8 mouse cellular contexts compared by ENCODE assay signal in the genomic region with DNA sequence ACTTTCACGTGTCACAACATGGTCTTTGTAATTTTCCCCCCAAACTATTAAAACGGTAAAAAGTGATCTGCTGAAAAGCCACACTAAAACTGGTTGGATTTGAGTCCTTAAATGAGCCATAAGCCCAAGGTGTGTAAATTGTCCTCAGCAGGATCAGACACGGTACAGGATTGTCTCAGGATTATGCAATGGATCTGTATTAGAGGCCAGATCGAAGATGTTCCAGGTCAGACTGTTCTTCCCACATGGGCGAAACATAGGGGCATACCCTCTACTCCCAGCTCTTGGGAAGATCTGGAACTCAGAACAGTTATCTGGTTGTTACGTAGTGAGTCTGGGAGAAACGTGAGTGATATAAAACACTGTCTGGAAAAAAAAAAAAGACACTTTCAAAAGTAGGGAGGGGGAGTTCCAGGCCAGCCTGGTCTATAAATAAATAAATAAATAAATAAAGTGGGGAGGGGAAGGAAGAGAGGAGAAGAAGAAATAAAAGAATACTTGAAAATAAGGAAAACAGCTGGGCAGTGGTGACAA. TPM values are rescaled to one million over a fixed set of nuclear protein-coding genes. Genes with fewer than 3 reads are reported as not detected.
A peak's percentile ranks its signal among the peaks of the same experiment; 100 is the strongest.
DNase-seq lines count a peak whose midpoint lies in the region; ATAC-seq and TF ChIP-seq lines count a peak whose summit lies in the region.

No protein-coding gene starts in this region.

- H3K4me3 ChIP-seq in hindbrain, embryonic 15.5 days = no peak overlapping the region
- no peak overlapping the region for H3K4me3 ChIP-seq in hindbrain, embryonic 13.5 days
- peak overlapping the region; percentile 39 to 42 for H3K4me3 ChIP-seq in MEL (ENCODE audit: control insufficient read depth in 1 of 2, insufficient read depth in 1 of 2, low read depth in 2 of 2, low read length in 2 of 2)
- H3K4me3 ChIP-seq in embryonic facial prominence, embryonic 15.5 days (replicated peaks) = no peak overlapping the region
- H3K4me3 ChIP-seq in liver, embryonic 14.5 days (ENCODE audit: insufficient read depth in 1 of 2, low read depth in 2 of 2, low read length in 2 of 2) = peak overlapping the region; percentile 89 to 99

- 0 out of 2 replicates have a peak overlapping the region, but pooled peaks have one; percentile 67 for H3K4me2 ChIP-seq in hindbrain, embryonic 15.5 days
- H3K4me2 ChIP-seq in hindbrain, embryonic 13.5 days = no peak overlapping the region; the same call in 1 of the 2 replicates
- peak overlapping the region; percentile 69; the same call in 1 of the 2 replicates for H3K4me2 ChIP-seq in embryonic facial prominence, embryonic 15.5 days (replicated peaks)
- H3K4me2 ChIP-seq in liver, embryonic 14.5 days (ENCODE audit: low read depth) = peak overlapping the region; percentile 86

- no peak for TF ChIP-seq EP300 in MEL (IDR thresholded peaks at IDR 0.05; ENCODE audit: low read depth in 1 of 2, low read length in 2 of 2)
- TF ChIP-seq EP300 in liver, embryonic 14.5 days (IDR thresholded peaks at IDR 0.05; ENCODE audit: low read depth) = no peak

- peaks cover 27% of the 10 kb centered on the region for H3K79me2 ChIP-seq in MEL (ENCODE audit: control insufficient read depth, insufficient read depth, low read length, poor library complexity)

- H3K36me3 ChIP-seq in hindbrain, embryonic 15.5 days = no peaks in the 10 kb centered on the region
- H3K36me3 ChIP-seq in hindbrain, embryonic 13.5 days = no peaks in the 10 kb centered on the region
- H3K36me3 ChIP-seq in MEL (ENCODE audit: control insufficient read depth in 1 of 2, insufficient read depth in 2 of 2, low read length in 2 of 2) = peaks cover 0 to 51% of the 10 kb centered on the region in 2 experiments; a peak in 3 of 4 replicates
- no peaks in the 10 kb centered on the region for H3K36me3 ChIP-seq in embryonic facial prominence, embryonic 15.5 days
- H3K36me3 ChIP-seq in liver, embryonic 14.5 days (replicated peaks; ENCODE audit: control insufficient read depth, insufficient read depth, low read depth) = peaks cover 18% of the 10 kb centered on the region

- no peak for TF ChIP-seq CTCF in MEL (IDR thresholded peaks at IDR 0.05 in 2 of 3, conservative IDR thresholded peaks at IDR 0.05 in 1 of 3; ENCODE audit: control insufficient read depth in 1 of 3, insufficient read depth in 1 of 3, low read depth in 2 of 3, low read length in 3 of 3, poor library complexity in 1 of 3, severe bottlenecking in 1 of 3)
- TF ChIP-seq CTCF in liver, embryonic 14.5 days (IDR thresholded peaks at IDR 0.05; ENCODE audit: low read depth) = no peak

- ATAC-seq in hindbrain, embryonic 15.5 days (ENCODE audit: low FRiP score, low read depth) = no peak
- ATAC-seq in hindbrain, embryonic 13.5 days (ENCODE audit: low FRiP score) = no peak
- no peak for ATAC-seq in embryonic facial prominence, embryonic 15.5 days (ENCODE audit: insufficient number of reproducible peaks, low FRiP score, low TSS enrichment, low read depth)
- no peak for ATAC-seq in liver, embryonic 14.5 days (ENCODE audit: insufficient read depth)
- no peak for ATAC-seq in cerebellum, adult (ENCODE audit: insufficient number of reproducible peaks, low FRiP score, low TSS enrichment)

- no peak overlapping the region for H3K27ac ChIP-seq in hindbrain, embryonic 15.5 days (replicated peaks)
- H3K27ac ChIP-seq in hindbrain, embryonic 13.5 days = no peak overlapping the region
- peak overlapping the region; percentile 97 for H3K27ac ChIP-seq in MEL (ENCODE audit: control insufficient read depth, low read depth, low read length)
- H3K27ac ChIP-seq in embryonic facial prominence, embryonic 15.5 days (replicated peaks) = peak overlapping the region; percentile 94
- H3K27ac ChIP-seq in liver, embryonic 14.5 days = peak overlapping the region; percentile 97

- TF ChIP-seq RAD21 in MEL (IDR thresholded peaks at IDR 0.05; ENCODE audit: low read depth, low read length) = no peak

- H3K27me3 ChIP-seq in hindbrain, embryonic 15.5 days = no peaks in the 10 kb centered on the region
- no peaks in the 10 kb centered on the region for H3K27me3 ChIP-seq in hindbrain, embryonic 13.5 days
- no peaks in the 10 kb centered on the region for H3K27me3 ChIP-seq in MEL (ENCODE audit: control insufficient read depth in 1 of 2, insufficient read depth in 2 of 2, low read length in 2 of 2)
- H3K27me3 ChIP-seq in embryonic facial prominence, embryonic 15.5 days = no peaks in the 10 kb centered on the region
- H3K27me3 ChIP-seq in liver, embryonic 14.5 days (ENCODE audit: control insufficient read depth, insufficient read depth, low read length) = no peaks in the 10 kb centered on the region

- no peak overlapping the region for H3K9ac ChIP-seq in hindbrain, embryonic 15.5 days
- H3K9ac ChIP-seq in hindbrain, embryonic 13.5 days = no peak overlapping the region
- peak overlapping the region; percentile 69 for H3K9ac ChIP-seq in MEL (ENCODE audit: control insufficient read depth, low read depth, low read length, poor library complexity, severe bottlenecking)
- H3K9ac ChIP-seq in embryonic facial prominence, embryonic 15.5 days = no peak overlapping the region
- H3K9ac ChIP-seq in liver, embryonic 14.5 days (replicated peaks) = peak overlapping the region; percentile 97

- no peak for DNase-seq in MEL (ENCODE audit: low read depth, low spot score)
- no peak for DNase-seq in liver, embryonic 14.5 days (ENCODE audit: low read depth in 3 of 3, low spot score in 3 of 3)
- DNase-seq in spleen, postnatal 36 days (ENCODE audit: low spot score in 2 of 2) = no peak
- DNase-seq in layer of hippocampus, postnatal 10 days (ENCODE audit: low spot score in 2 of 2) = no peak

- no peak for TF ChIP-seq POLR2A in MEL (IDR thresholded peaks at IDR 0.05; ENCODE audit: control insufficient read depth in 1 of 2, insufficient read depth in 1 of 2, low read depth in 1 of 2, low read length in 2 of 2, poor library complexity in 1 of 2)

- WGBS in hindbrain, embryonic 15.5 days = 90% methylated on average over 7 of the region's 7 CpGs
- WGBS in hindbrain, embryonic 13.5 days = 87% methylated on average over 7 of the region's 7 CpGs
- WGBS in embryonic facial prominence, embryonic 15.5 days = 67% methylated on average over 7 of the region's 7 CpGs
- WGBS in liver, embryonic 14.5 days (ENCODE audit: insufficient replicate concordance) = 19% methylated on average over 7 of the region's 7 CpGs

- H3K9me3 ChIP-seq in hindbrain, embryonic 15.5 days = no peaks in the 10 kb centered on the region
- H3K9me3 ChIP-seq in hindbrain, embryonic 13.5 days = no peaks in the 10 kb centered on the region
- H3K9me3 ChIP-seq in MEL (replicated peaks; ENCODE audit: insufficient read depth, low read length) = no peaks in the 10 kb centered on the region
- no peaks in the 10 kb centered on the region for H3K9me3 ChIP-seq in embryonic facial prominence, embryonic 15.5 days (replicated peaks)
- no peaks in the 10 kb centered on the region for H3K9me3 ChIP-seq in liver, embryonic 14.5 days (ENCODE audit: control insufficient read depth, low read length)

- peaks cover 16% of the 10 kb centered on the region for H3K4me1 ChIP-seq in hindbrain, embryonic 15.5 days (replicated peaks)
- H3K4me1 ChIP-seq in hindbrain, embryonic 13.5 days (replicated peaks) = peaks cover 14% of the 10 kb centered on the region
- H3K4me1 ChIP-seq in MEL (ENCODE audit: control insufficient read depth in 1 of 2, insufficient read depth in 2 of 2, low read length in 2 of 2) = peaks cover 32% of the 10 kb centered on the region in 2 experiments
- H3K4me1 ChIP-seq in embryonic facial prominence, embryonic 15.5 days = peaks cover 16% of the 10 kb centered on the region
- H3K4me1 ChIP-seq in liver, embryonic 14.5 days (replicated peaks; ENCODE audit: control insufficient read depth in 2 of 2, insufficient read depth in 2 of 2, low read length in 1 of 2) = peaks cover 26 to 28% of the 10 kb centered on the region in 2 experiments

TF ChIP-seq in MEL, 35 proteins besides CTCF, POLR2A, EP300 and RAD21:
- TF ChIP-seq ZNF384 (IDR thresholded peaks at IDR 0.05; ENCODE audit: low read depth, low read length) (peak; percentile 70), MYC (IDR thresholded peaks at IDR 0.05; ENCODE audit: low read depth, low read length) (peak; percentile 5), CHD2 (IDR thresholded peaks at IDR 0.05; ENCODE audit: low read length) (no peak), ELF1 (IDR thresholded peaks at IDR 0.05; ENCODE audit: low read depth, low read length) (no peak), BHLHE40 (IDR thresholded peaks at IDR 0.05; ENCODE audit: borderline replicate concordance, low read depth, low read length) (peak; percentile 73; the same call in 1 of the 2 replicates), MAX (IDR thresholded peaks at IDR 0.05; ENCODE audit: low read length) (peak; percentile 39; the same call in 1 of the 2 replicates)
TF ChIP-seq in MEL: peak in this region for 4.

RNA-seq across cellular contexts. Expression of gene Crlf3, which starts 1.1 kb away (rescaled TPM):
- polyA plus RNA-seq in hindbrain, embryonic 15.5 days (2015; fragmentation: Nextera tagmentation; extraction: Ambion mirVana) = 12.3 and 13.3 TPM in 2 replicates
- polyA plus RNA-seq in hindbrain, embryonic 13.5 days (2015; fragmentation: Nextera tagmentation; extraction: Ambion mirVana) = 12.3 and 13.1 TPM in 2 replicates
- total RNA-seq in MEL (2012; rRNA removed) = 104 and 107 TPM in 2 replicates
- 10 to 100 TPM in 1 of 2 experiments, not detected in 1; 71.7 TPM for polyA plus RNA-seq in MEL (2012; ENCODE audit: insufficient read depth in 1 of 2, insufficient read length in 2 of 2, low read depth in 1 of 2, low replicate concordance in 2 of 2, missing spikeins in 1 of 2)
- polyA plus RNA-seq in embryonic facial prominence, embryonic 15.5 days (2015; fragmentation: Nextera tagmentation; extraction: Ambion mirVana) = 40.7 and 46.0 TPM in 2 replicates
- 32.4 and 49.4 TPM in 2 replicates for polyA plus RNA-seq in liver, embryonic 14.5 days (2012; rRNA removed)
- 81.1 and 84.2 TPM in 2 replicates for polyA plus RNA-seq in liver, embryonic 14.5 days (2014; fragmentation: Nextera tagmentation; extraction: Ambion mirVana)
- total RNA-seq in layer of hippocampus, postnatal 10 days (2021) = 10 to 100 TPM; 18.0 to 18.6 TPM

RNA-seq across cellular contexts. Expression of gene Atad5, which starts 7.3 kb away (rescaled TPM):
- polyA plus RNA-seq in hindbrain, embryonic 15.5 days (2015; fragmentation: Nextera tagmentation; extraction: Ambion mirVana) = 4.6 and 4.9 TPM in 2 replicates
- polyA plus RNA-seq in hindbrain, embryonic 13.5 days (2015; fragmentation: Nextera tagmentation; extraction: Ambion mirVana) = 6.1 and 6.3 TPM in 2 replicates
- 22.1 and 22.6 TPM in 2 replicates for total RNA-seq in MEL (2012; rRNA removed)
- polyA plus RNA-seq in MEL (2012; ENCODE audit: insufficient read depth in 1 of 2, insufficient read length in 2 of 2, low read depth in 1 of 2, low replicate concordance in 2 of 2, missing spikeins in 1 of 2) = 10 to 100 TPM; 17.1 to 66.9 TPM
- 8.5 and 9.3 TPM in 2 replicates for polyA plus RNA-seq in embryonic facial prominence, embryonic 15.5 days (2015; fragmentation: Nextera tagmentation; extraction: Ambion mirVana)
- 7.1 and 10.9 TPM in 2 replicates for polyA plus RNA-seq in liver, embryonic 14.5 days (2012; rRNA removed)
- polyA plus RNA-seq in liver, embryonic 14.5 days (2014; fragmentation: Nextera tagmentation; extraction: Ambion mirVana) = 11.6 and 11.8 TPM in 2 replicates
- total RNA-seq in layer of hippocampus, postnatal 10 days (2021) = 1 to 10 TPM; 6.0 to 6.6 TPM

Comparison
In these comparisons a context has a peak if more than half of its experiments do, and no peak if none do; other contexts are left out.
1. H3K27ac ChIP-seq: peak in MEL (single experiment), embryonic facial prominence, embryonic 15.5 days (single experiment) and liver, embryonic 14.5 days (single experiment); none in hindbrain, embryonic 15.5 days (single experiment) and hindbrain, embryonic 13.5 days (single experiment).
2. H3K4me3 ChIP-seq: peak in MEL (2 of 2) and liver, embryonic 14.5 days (2 of 2); none in hindbrain, embryonic 15.5 days (single experiment), hindbrain, embryonic 13.5 days (single experiment) and embryonic facial prominence, embryonic 15.5 days (single experiment).
3. H3K9ac ChIP-seq: peak in MEL (single experiment) and liver, embryonic 14.5 days (single experiment); none in hindbrain, embryonic 15.5 days (single experiment), hindbrain, embryonic 13.5 days (single experiment) and embryonic facial prominence, embryonic 15.5 days (single experiment).